Mouse (Mus musculus): ENCODE measurements around the gene Thsd4. TPM values are rescaled to one million over a fixed set of nuclear protein-coding genes. Genes with fewer than 3 reads are reported as not detected.
A peak's percentile ranks its signal among the peaks of the same experiment; 100 is the strongest.

Gene Thsd4
- polyA plus RNA-seq, 1 experiment from 2014 or later = 30.5 TPM

DNA sequence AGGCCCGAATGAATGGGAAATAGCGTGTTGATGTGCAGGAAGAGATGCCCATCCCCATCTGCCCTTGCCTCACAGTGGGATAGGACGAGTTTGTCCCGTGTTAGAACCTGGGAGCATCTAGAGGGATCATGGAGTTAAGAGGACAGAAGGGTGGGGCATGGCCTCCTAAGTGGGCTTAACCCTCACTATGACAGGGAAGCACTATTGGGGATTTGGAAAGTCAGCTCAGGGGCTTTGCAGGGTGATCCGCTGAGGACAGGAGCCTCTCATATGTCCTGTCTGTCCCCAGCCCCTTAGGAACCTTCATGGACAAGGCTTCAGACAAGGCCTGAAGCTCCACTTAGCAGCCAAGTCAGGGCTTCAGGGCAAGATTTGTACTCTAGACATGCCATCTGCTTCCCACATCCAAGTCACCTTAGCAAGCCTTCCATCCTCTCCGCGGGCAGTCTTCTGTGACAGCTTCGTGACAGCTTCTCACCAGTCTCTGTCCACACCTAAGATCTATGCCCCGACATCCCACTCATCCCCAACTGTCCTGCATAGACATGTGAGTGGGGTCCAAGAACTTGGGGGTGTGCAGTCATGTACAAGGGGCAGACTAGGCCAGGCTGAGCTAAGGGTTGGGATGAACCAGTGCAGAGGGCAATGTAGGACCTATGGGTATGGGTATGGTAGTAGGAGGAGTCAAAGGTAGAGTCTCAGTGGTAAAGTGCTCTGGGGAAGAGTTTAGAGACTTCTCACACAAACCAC is 570.7 kb downstream of the Thsd4 start:
- H3K27ac ChIP-seq = no peak overlapping the region
- no peaks in the 10 kb centered on the region for H3K27me3 ChIP-seq
- peaks cover 14% of the 10 kb centered on the region for H3K4me1 ChIP-seq
- no peak overlapping the region for H3K9ac ChIP-seq
- WGBS = 93% methylated on average over 9 of the region's 9 CpGs
- no peaks in the 10 kb centered on the region for H3K36me3 ChIP-seq
- no peaks in the 10 kb centered on the region for H3K9me3 ChIP-seq
- no peak overlapping the region for H3K4me2 ChIP-seq (replicated peaks)
- H3K4me3 ChIP-seq = no peak overlapping the region
- no peak for ATAC-seq (ENCODE audit: low FRiP score, low read depth)

- H3K9ac ChIP-seq = no peak overlapping the region
- H3K27ac ChIP-seq = no peak overlapping the region
- no peaks in the 10 kb centered on the region for H3K9me3 ChIP-seq
- H3K27me3 ChIP-seq = no peaks in the 10 kb centered on the region
- no peak overlapping the region for H3K4me3 ChIP-seq
- no peak for ATAC-seq (ENCODE audit: low FRiP score, low read depth)
- no peak overlapping the region for H3K4me2 ChIP-seq (replicated peaks)
- H3K4me1 ChIP-seq = peaks cover 7% of the 10 kb centered on the region; the same call in 1 of the 2 replicates
- no peaks in the 10 kb centered on the region for H3K36me3 ChIP-seq
- 81% methylated on average over 5 of the region's 5 CpGs for WGBS
Measured at GRCm38 (mm10) chr9:59949981-59950380, 571.9 kb downstream of the Thsd4 start.

- Histone ChIP-seq H3K27me3 (no peaks in the 10 kb centered on the region), H3K4me2 (replicated peaks) (no peak overlapping the region), H3K4me3 (no peak overlapping the region), H3K9me3 (no peaks in the 10 kb centered on the region), H3K36me3 (no peaks in the 10 kb centered on the region), H3K27ac (no peak overlapping the region), H3K9ac (no peak overlapping the region), H3K4me1 (peaks cover 7% of the 10 kb centered on the region; the same call in 1 of the 2 replicates)
- WGBS = 75% methylated on average over 6 of the region's 6 CpGs
- no peak for ATAC-seq (ENCODE audit: low FRiP score, low read depth)
Measured at GRCm38 (mm10) chr9:59949511-59949910, 572.3 kb downstream of the Thsd4 start.

DNA sequence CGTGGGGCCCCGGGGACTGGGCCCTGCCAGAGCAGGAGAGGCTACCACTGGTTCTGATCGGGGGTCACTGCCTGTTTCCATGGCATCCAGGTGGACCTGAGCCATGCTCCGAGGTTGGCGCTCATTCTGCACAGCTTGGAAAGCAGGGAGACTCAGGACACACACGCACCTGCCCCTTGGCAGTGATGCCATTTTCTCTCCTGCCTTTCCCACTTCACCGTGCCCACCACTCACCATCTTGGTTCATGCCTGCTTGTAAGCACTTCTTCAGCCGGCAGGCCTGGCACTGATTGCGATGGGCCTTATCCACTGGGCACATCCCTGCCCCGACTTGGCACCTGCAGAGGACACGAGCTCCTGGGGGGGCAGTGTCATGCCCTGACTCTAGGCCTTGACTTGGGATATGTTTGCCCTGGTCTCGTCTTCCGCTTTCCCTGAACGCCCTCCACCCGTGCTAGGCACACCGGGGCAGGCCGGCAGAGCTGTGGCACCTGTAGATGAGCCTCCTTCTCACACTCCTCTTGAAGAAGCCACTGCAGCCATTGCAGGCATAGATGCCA is 573.1 kb downstream of the Thsd4 start:
- no peak overlapping the region for H3K4me2 ChIP-seq (replicated peaks)
- H3K9ac ChIP-seq = no peak overlapping the region
- H3K27ac ChIP-seq = no peak overlapping the region
- H3K4me1 ChIP-seq = peaks cover 2% of the 10 kb centered on the region; the same call in 1 of the 2 replicates
- H3K27me3 ChIP-seq = no peaks in the 10 kb centered on the region
- no peaks in the 10 kb centered on the region for H3K9me3 ChIP-seq
- H3K36me3 ChIP-seq = no peaks in the 10 kb centered on the region
- ATAC-seq (ENCODE audit: low FRiP score, low read depth) = no peak
- WGBS = 85% methylated on average over 17 of the region's 17 CpGs
- H3K4me3 ChIP-seq = no peak overlapping the region

GRCm38 (mm10) chr9:59948226-59948625 is 573.6 kb downstream of the Thsd4 start:
- Histone ChIP-seq H3K27me3 (no peaks in the 10 kb centered on the region), H3K4me2 (replicated peaks) (no peak overlapping the region)
- WGBS = 69% methylated on average over 8 of the region's 8 CpGs

GRCm38 (mm10) chr9:59947271-59947670 is 574.6 kb downstream of the Thsd4 start:
- ATAC-seq (ENCODE audit: low FRiP score, low read depth) = no peak
- H3K9ac ChIP-seq = no peak overlapping the region
- H3K4me2 ChIP-seq (replicated peaks) = no peak overlapping the region
- WGBS = 88% methylated on average over 8 of the region's 8 CpGs
- H3K9me3 ChIP-seq = no peaks in the 10 kb centered on the region
- H3K4me1 ChIP-seq = peaks cover 12% of the 10 kb centered on the region
- H3K36me3 ChIP-seq = no peaks in the 10 kb centered on the region
- H3K4me3 ChIP-seq = no peak overlapping the region
- H3K27me3 ChIP-seq = no peaks in the 10 kb centered on the region
- no peak overlapping the region for H3K27ac ChIP-seq

More at GRCm38 (mm10) chr9:59948226-59948625, 573.6 kb downstream of the Thsd4 start:
- H3K4me1 ChIP-seq = peaks cover 3% of the 10 kb centered on the region
- no peak for ATAC-seq (ENCODE audit: low FRiP score, low read depth)
- H3K27ac ChIP-seq = no peak overlapping the region
- H3K36me3 ChIP-seq = no peaks in the 10 kb centered on the region
- H3K4me3 ChIP-seq = no peak overlapping the region
- H3K9ac ChIP-seq = no peak overlapping the region
- no peaks in the 10 kb centered on the region for H3K9me3 ChIP-seq

GRCm38 (mm10) chr9:59945241-59945640 is 576.6 kb downstream of the Thsd4 start:
- no peak for ATAC-seq (ENCODE audit: low FRiP score, low read depth)
- no peaks in the 10 kb centered on the region for H3K36me3 ChIP-seq
- H3K4me2 ChIP-seq (replicated peaks) = no peak overlapping the region
- peaks cover 24% of the 10 kb centered on the region for H3K4me1 ChIP-seq
- H3K27ac ChIP-seq = no peak overlapping the region
- WGBS = 70% methylated on average over 3 of the region's 3 CpGs
- H3K27me3 ChIP-seq = no peaks in the 10 kb centered on the region
- H3K9ac ChIP-seq = no peak overlapping the region
- H3K4me3 ChIP-seq = no peak overlapping the region
- no peaks in the 10 kb centered on the region for H3K9me3 ChIP-seq

DNA sequence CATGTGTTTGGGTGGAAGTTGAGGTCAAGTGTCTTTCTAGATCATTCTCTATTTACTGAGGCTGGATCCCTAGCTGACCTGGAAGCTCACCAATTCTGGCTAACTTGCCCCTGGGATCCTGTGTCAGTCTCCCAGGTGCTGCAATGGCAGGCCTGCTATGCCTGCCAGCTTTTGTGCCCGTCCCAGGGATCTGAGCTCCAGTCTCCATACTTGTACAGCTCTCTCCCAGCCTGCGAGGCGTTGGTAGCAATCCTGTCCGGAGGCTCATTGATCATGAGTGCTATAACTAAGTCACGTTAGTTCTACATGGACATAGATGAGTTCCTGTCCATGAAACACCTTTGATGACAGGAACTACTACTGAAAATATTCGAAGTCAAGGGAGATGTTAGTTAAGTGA is 578.0 kb downstream of the Thsd4 start:
- no peak for ATAC-seq (ENCODE audit: low FRiP score, low read depth)

DNA sequence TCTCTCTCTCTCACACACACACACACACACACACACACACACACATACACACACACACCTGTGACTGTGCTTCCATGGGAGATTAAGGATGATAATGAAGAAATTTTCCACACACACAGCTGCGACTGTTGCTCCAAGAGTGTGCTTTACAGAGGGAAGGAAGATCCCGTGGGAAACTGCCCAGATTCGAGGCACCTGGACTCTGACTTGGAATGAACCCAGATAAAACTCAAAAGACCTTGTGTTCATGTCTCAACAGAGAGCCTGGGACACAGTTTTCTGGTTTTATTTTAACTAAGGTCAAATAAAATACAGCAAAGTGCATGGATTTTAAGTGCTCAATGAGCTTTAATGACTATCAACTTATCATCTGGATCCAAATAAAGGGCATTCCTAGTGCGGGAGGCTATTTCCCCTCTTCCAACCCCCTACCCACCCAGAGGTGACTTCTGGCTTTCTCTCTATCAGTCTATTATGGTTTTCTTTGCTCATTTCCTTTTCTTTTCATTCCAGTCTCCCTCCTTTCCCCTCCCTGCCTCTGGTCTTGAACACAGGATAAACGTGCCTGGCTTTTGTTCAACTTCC is 579.3 kb downstream of the Thsd4 start:
- no peak overlapping the region for H3K4me3 ChIP-seq
- no peaks in the 10 kb centered on the region for H3K36me3 ChIP-seq
- peak; percentile 26; the same call in 1 of the 2 replicates for ATAC-seq (ENCODE audit: low FRiP score, low read depth)
- no peak overlapping the region for H3K9ac ChIP-seq
- no peaks in the 10 kb centered on the region for H3K9me3 ChIP-seq
- no peaks in the 10 kb centered on the region for H3K27me3 ChIP-seq
- peaks cover 31% of the 10 kb centered on the region for H3K4me1 ChIP-seq
- no peak overlapping the region for H3K4me2 ChIP-seq (replicated peaks)
- WGBS = 42% methylated on average over 5 of the region's 5 CpGs
- H3K27ac ChIP-seq = no peak overlapping the region

More for the DNA sequence above, 578.0 kb downstream of the Thsd4 start:
- Histone ChIP-seq H3K4me2 (replicated peaks) (no peak overlapping the region), H3K27ac (no peak overlapping the region), H3K36me3 (no peaks in the 10 kb centered on the region), H3K4me1 (peaks cover 31% of the 10 kb centered on the region), H3K27me3 (no peaks in the 10 kb centered on the region), H3K4me3 (no peak overlapping the region), H3K9ac (no peak overlapping the region), H3K9me3 (no peaks in the 10 kb centered on the region)
- 92% methylated on average over 6 of the region's 6 CpGs for WGBS

GRCm38 (mm10) chr9:59941885-59942350 is 579.9 kb downstream of the Thsd4 start:
- WGBS = 39% methylated on average over 9 of the region's 9 CpGs

DNA sequence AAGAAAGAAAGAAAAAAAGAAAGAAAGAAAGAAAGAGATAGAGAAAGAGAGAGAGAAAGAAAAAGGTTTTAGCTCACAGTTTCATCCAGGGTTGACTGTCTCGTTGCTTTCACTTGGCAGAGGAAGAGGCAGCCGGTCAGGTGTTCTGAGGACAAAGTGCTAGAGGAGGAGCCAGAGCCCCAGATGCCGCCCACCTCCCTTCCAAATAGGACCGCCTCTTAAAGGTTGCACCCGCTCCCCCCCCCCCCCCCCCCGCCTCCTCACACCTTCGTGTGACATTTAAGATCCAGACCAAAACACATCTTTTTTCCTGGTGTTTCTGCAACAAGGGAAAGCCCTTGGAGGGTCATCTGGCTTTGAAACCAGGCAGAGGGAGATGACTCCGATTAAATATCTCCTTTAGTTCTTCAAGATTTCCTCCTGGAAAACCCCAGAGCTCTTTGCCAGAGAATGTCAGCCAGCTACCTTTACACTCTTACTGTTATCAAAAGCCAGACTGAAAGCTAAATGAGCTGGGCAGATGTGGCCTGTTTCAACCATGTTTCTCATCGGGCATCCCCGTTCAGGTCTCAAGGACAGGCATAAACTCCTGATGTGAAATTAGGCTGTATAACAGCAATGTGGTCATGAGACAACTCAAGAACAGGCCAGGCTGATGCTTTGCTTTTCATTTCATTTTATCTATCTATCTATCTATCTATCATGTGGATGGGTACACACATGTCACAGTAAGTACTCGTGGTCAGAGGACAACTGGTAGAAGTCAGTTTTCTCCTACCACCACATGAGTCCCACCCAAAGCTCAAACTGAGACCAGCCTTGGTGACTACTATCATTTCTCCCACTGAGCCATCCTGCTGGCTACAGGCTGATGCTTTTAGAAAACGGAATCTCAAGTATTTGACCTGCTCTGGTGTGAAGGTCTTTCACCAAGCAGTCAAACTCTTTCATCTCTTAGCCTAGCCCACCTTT is 580.6 kb downstream of the Thsd4 start:
- Histone ChIP-seq H3K4me1 (peaks cover 31% of the 10 kb centered on the region), H3K27ac (no peak overlapping the region), H3K4me3 (no peak overlapping the region), H3K36me3 (no peaks in the 10 kb centered on the region), H3K4me2 (replicated peaks) (no peak overlapping the region), H3K27me3 (no peaks in the 10 kb centered on the region), H3K9ac (no peak overlapping the region), H3K9me3 (no peaks in the 10 kb centered on the region)
- 56% methylated on average over 11 of the region's 12 CpGs for WGBS
- no peak for ATAC-seq (ENCODE audit: low FRiP score, low read depth)

More at GRCm38 (mm10) chr9:59941885-59942350, 579.9 kb downstream of the Thsd4 start:
- no peak overlapping the region for H3K9ac ChIP-seq
- 0 out of 2 replicates have a peak, but pooled peaks have one; percentile 61 for ATAC-seq (ENCODE audit: low FRiP score, low read depth)
- H3K4me3 ChIP-seq = no peak overlapping the region
- no peaks in the 10 kb centered on the region for H3K36me3 ChIP-seq
- peaks cover 31% of the 10 kb centered on the region for H3K4me1 ChIP-seq
- no peak overlapping the region for H3K27ac ChIP-seq
- H3K27me3 ChIP-seq = no peaks in the 10 kb centered on the region
- no peaks in the 10 kb centered on the region for H3K9me3 ChIP-seq
- H3K4me2 ChIP-seq (replicated peaks) = no peak overlapping the region
